Mouse (Mus musculus) stomach, postnatal 0 days (tissue): Measurements from ENCODE around the gene Atpif1.

Experiments
- CTCF ChIP-seq: IDR thresholded peaks from 2 replicates; pipeline ENCODE4 v1.5.1; 2016; ENCODE audit warnings: antibody characterized with exemption, low read depth, mild to moderate bottlenecking, moderate library complexity
- EP300 ChIP-seq: optimal IDR thresholded peaks from 2 replicates; pipeline ENCODE3; 2016; ENCODE audit warnings: antibody characterized with exemption

GRCm38 (mm10) chr4:132567361-132567779 is 33.9 kb upstream of the Atpif1 start:
- no peak for TF ChIP-seq CTCF
- no peak for TF ChIP-seq EP300
